ENCODE assay signal across 8 mouse cellular contexts in genomic region chr5:8057018-8057323, GRCm38 (mm10). TPM values are rescaled to one million over a fixed set of nuclear protein-coding genes. Genes with fewer than 3 reads are reported as not detected.
DNase-seq lines count a peak whose midpoint lies in the region; ATAC-seq and TF ChIP-seq lines count a peak whose summit lies in the region.

No protein-coding gene starts in this region.

- no peaks in the 10 kb centered on the region for H3K9me3 ChIP-seq in heart, embryonic 14.5 days (ENCODE audit: control insufficient read depth, low read length)
- H3K9me3 ChIP-seq in heart, embryonic 16.5 days (replicated peaks; ENCODE audit: control insufficient read depth, low read length): no peaks in the 10 kb centered on the region
- H3K9me3 ChIP-seq in liver, postnatal 0 days (ENCODE audit: low read length): no peaks in the 10 kb centered on the region

- peak overlapping the region; percentile 93 for H3K9ac ChIP-seq in heart, embryonic 14.5 days (ENCODE audit: low read length)
- H3K9ac ChIP-seq in heart, embryonic 16.5 days (ENCODE audit: low read length): peak overlapping the region; percentile 81
- H3K9ac ChIP-seq in liver, postnatal 0 days (replicated peaks): peak overlapping the region; percentile 94

- peaks cover 40% of the 10 kb centered on the region for H3K36me3 ChIP-seq in heart, embryonic 14.5 days (ENCODE audit: control insufficient read depth, insufficient read depth, low read length)
- peaks cover 27% of the 10 kb centered on the region for H3K36me3 ChIP-seq in heart, embryonic 16.5 days (ENCODE audit: control insufficient read depth, insufficient read depth)
- H3K36me3 ChIP-seq in liver, postnatal 0 days (replicated peaks; ENCODE audit: insufficient read depth, low read length): peaks cover 19% of the 10 kb centered on the region

- DNase-seq in heart, postnatal 25 days (ENCODE audit: low spot score): no peak
- no peak for DNase-seq in liver, postnatal 0 days
- no peak for DNase-seq in gastrocnemius, postnatal 10 days
- DNase-seq in right cerebral cortex, adult 18-20 months: no peak
- DNase-seq in gastrocnemius, postnatal 4 days (ENCODE audit: low spot score in 2 of 2): no peak

- H3K4me3 ChIP-seq in heart, embryonic 14.5 days (ENCODE audit: control insufficient read depth in 1 of 2, insufficient read depth in 1 of 2, low read depth in 1 of 2, low read length in 2 of 2): peak overlapping the region; percentile 87 to 92
- H3K4me3 ChIP-seq in heart, embryonic 16.5 days (ENCODE audit: low read length): peak overlapping the region; percentile 66
- peak overlapping the region; percentile 92 for H3K4me3 ChIP-seq in liver, postnatal 0 days (ENCODE audit: low read depth, low read length)

- intact Hi-C loops in heart, postnatal 25 days (cut with DNase I): loop anchor here (5.0 kb wide), 1 partner anchor 365 kb away; the partner anchor contains the start of genes Dbf4 and Slc25a40

- H3K27ac ChIP-seq in heart, embryonic 14.5 days (replicated peaks in 1 of 2; ENCODE audit: control insufficient read depth in 1 of 2, insufficient read depth in 1 of 2, low read depth in 2 of 2, low read length in 2 of 2): peak overlapping the region; percentile 94 to 95
- peak overlapping the region; percentile 94 for H3K27ac ChIP-seq in heart, embryonic 16.5 days (ENCODE audit: low read length)
- H3K27ac ChIP-seq in liver, postnatal 0 days (ENCODE audit: low read depth): peak overlapping the region; percentile 97

- peak overlapping the region; percentile 70 for H3K4me2 ChIP-seq in heart, embryonic 14.5 days (ENCODE audit: low read length)
- H3K4me2 ChIP-seq in heart, embryonic 16.5 days (ENCODE audit: low read depth, low read length): peak overlapping the region; percentile 74
- peak overlapping the region; percentile 85 for H3K4me2 ChIP-seq in liver, postnatal 0 days (ENCODE audit: low read depth, low read length)

- WGBS in heart, embryonic 14.5 days: 43% methylated on average over 5 of the region's 5 CpGs
- WGBS in heart, embryonic 16.5 days: 38% methylated on average over 5 of the region's 5 CpGs
- 39% methylated on average over 5 of the region's 5 CpGs for WGBS in liver, postnatal 0 days (ENCODE audit: insufficient replicate concordance)

- ATAC-seq in heart, embryonic 14.5 days (ENCODE audit: insufficient number of reproducible peaks, insufficient read depth, low FRiP score, low read depth): 0 out of 2 replicates have a peak, but pooled peaks have one; percentile 6
- peak; percentile 1 for ATAC-seq in activated CD4-positive, CD25-positive, alpha-beta regulatory T cell, adult 4 months
- no peak for ATAC-seq in heart, embryonic 16.5 days (replicated peaks; ENCODE audit: extremely low read depth, insufficient read depth, low FRiP score)
- ATAC-seq in liver, postnatal 0 days: peak; percentile 20

- no peak for TF ChIP-seq EP300 in liver, postnatal 0 days (IDR thresholded peaks at IDR 0.05; ENCODE audit: low read depth)

- no peaks in the 10 kb centered on the region for H3K27me3 ChIP-seq in heart, embryonic 14.5 days (ENCODE audit: control insufficient read depth, insufficient read depth, low read length)
- H3K27me3 ChIP-seq in heart, embryonic 16.5 days (ENCODE audit: control insufficient read depth, insufficient read depth, low read length): no peaks in the 10 kb centered on the region
- no peaks in the 10 kb centered on the region for H3K27me3 ChIP-seq in liver, postnatal 0 days (ENCODE audit: insufficient read depth, low read length)

- TF ChIP-seq CTCF in liver, postnatal 0 days (IDR thresholded peaks at IDR 0.05; ENCODE audit: low read depth): no peak

- peaks cover 9 to 20% of the 10 kb centered on the region in 2 experiments for H3K4me1 ChIP-seq in heart, embryonic 14.5 days (ENCODE audit: control insufficient read depth in 2 of 2, insufficient read depth in 2 of 2, low read length in 2 of 2)
- peaks cover 13% of the 10 kb centered on the region for H3K4me1 ChIP-seq in heart, embryonic 16.5 days (ENCODE audit: control insufficient read depth, insufficient read depth, low read length)
- H3K4me1 ChIP-seq in liver, postnatal 0 days (ENCODE audit: insufficient read depth): peaks cover 11% of the 10 kb centered on the region

RNA-seq across cellular contexts. Expression of gene Sri, which starts 11.1 kb away (rescaled TPM):
- 238 and 260 TPM in 2 replicates for polyA plus RNA-seq in heart, embryonic 14.5 days (2014; fragmentation: Nextera tagmentation; extraction: Ambion mirVana)
- 100 to 1,000 TPM in 1 of 2 experiments, 10 to 100 TPM in 1; 94.2 to 108 TPM for total RNA-seq in heart, postnatal 25 days (2021)
- 100 to 1,000 TPM; 680 to 708 TPM for polyA plus RNA-seq in activated CD4-positive, CD25-positive, alpha-beta regulatory T cell, adult 4 months (2017; shearing (Covaris generic))
- polyA plus RNA-seq in heart, embryonic 16.5 days (2015; fragmentation: Nextera tagmentation; extraction: Ambion mirVana): 224 and 247 TPM in 2 replicates
- 132 and 136 TPM in 2 replicates for polyA plus RNA-seq in liver, postnatal 0 days (2015; fragmentation: Nextera tagmentation; extraction: Ambion mirVana)
- 10 to 100 TPM; 43.7 to 51.3 TPM for total RNA-seq in gastrocnemius, postnatal 10 days (2021)
- 10 to 100 TPM; 76.8 to 84.5 TPM for total RNA-seq in gastrocnemius, postnatal 4 days (2021)
